Mouse (Mus musculus): ENCODE measurements around the gene Trim17.

Trim17 gene

DNA sequence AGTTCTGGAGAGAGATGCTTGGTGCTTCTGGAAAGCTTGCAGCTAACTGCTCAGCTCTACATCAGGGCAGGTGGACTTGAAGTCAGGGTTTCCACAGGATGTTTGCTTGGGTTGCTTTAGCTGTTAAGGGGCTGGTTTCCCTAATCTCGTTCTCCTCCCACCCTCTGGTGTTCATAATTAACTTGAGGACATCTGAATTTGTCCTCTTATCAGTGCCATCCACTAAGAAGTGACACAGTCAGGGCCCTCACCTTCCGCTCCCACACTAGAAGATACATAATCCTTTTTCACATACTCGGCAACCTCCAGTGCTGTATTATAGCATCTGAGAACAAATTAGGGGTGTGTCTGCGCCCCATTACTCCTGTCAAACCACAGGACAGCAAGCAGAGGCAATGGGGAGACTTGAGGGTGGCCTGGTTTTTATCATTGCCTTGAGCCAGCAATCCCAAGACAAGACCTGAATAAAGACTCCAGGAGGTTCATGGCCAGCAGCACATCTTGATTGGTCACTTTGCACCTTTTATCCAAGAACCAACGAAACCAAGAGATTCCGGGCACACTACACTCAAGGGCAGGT lies 38.7 kb downstream of the Trim17 start:
- DNase-seq, result no peak

DNA sequence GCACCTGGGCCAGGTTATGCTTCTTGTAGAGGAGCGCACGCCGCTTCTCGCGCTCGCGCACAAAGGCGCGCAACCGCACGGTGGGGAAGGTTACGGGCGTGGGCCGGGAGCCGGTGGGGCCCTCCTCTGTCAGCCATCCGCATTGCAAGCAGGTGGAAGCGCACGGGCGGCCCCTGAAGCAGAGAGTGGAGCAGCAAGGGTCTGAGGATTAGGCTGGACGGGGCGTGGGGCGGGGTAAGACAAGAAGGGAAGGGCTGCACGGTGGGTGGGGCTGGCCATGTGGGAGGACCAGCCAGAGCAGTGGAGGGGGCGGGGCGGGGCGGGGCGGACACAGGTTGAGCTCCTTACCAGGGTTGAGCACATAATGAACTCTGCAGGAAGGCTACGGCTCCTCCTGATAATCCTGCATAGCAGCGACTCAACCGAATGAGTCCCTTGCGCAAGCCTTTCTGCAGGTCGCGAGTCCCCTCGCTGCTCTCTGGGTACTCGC lies 39.9 kb downstream of the Trim17 start:
- DNase-seq, result peak; percentile 69 to 88

DNA sequence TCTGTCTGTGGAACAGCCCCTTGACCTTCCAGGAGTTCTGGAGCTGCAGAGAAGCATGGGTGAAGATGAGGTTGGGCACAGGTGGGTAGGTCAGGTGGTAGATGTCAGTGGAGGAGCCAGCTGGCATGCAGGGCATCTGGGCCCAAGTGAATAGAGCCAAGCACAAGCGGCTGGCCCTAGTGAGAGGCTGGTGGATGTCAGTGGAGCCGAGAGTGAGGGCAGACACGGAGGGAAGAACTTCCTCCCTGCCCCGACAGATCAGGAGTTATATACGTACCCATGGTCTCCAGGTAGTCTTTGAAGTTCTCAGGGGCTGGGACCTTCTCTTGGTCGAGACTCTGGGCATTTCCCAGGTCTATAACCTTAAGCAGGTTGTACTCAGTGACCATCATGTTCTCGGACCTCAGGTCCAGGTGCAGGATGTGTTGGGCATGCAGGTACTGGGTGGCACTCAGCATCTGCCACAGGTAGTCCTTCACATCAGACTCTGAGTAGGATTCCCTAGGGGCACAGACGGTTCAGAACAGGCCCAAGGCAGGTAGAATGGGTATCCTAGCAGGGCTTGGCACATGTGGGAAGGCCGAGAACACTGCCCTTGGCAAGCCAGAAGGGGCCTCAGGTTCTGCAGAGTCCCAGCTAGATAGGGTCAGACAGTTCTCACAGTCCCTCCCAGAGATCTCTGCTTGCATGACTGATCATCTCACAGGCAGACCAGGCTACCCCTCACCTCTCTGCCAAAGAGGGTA lies 40.7 kb downstream of the Trim17 start:
- peak in 1 of 2 experiments; percentile 33 for DNase-seq

DNA sequence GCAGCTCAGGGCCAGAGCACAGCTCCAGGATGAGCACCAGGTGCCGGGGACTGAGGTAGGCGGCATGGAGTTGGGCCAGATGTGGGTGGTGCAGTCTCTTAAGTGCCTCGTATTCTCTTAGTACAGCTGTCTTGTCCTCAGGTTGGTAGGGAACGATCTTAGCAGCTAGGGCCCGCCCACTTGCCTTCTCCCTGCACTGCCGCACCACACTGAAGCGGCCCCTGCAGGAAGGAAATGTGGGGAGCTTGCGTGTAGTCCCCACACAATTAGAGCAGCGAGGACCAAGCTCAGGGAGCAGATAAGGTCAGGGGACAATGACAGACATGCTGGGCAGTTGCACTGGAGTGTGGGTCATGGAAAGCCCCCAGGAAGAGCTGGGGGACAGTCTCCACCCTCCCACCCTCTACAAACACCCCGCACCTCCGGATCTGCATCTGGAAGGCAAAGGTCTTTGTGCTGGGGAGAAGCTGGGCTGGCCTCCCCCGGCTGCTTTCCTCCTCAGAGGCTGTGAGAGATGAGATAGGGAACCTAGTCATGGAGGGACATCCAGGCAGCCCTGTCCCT lies 41.4 kb downstream of the Trim17 start:
- peak in 1 of 2 experiments; percentile 26 for DNase-seq

GRCm38 (mm10) chr11:58997541-58997940 lies 43.1 kb downstream of the Trim17 start:
- no peak for DNase-seq

DNA sequence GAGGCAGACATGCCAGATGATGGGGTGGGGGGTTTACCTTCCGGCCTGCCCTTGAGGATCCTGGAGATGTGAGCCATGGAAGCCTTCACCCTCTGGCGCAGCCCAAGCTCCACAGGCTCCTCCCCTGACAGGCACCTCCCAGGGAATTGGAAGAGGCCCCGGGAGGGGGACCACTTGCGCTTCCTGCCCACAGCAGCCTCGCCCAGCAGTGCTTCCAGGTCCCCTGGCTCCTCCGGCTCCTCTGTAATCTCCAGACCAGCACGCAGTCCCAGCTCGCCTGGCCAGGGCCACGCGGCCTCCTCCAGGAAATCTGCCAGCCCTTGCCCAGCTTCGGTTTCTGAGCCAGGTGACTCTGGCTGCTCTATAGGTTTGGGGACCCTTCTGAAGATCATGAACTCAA lies 44.7 kb downstream of the Trim17 start:
- no peak for DNase-seq

- DNase-seq, result no peak
These were observed 45.3 kb downstream of the Trim17 start for GRCm38 (mm10) chr11:58999830-59000229.

DNA sequence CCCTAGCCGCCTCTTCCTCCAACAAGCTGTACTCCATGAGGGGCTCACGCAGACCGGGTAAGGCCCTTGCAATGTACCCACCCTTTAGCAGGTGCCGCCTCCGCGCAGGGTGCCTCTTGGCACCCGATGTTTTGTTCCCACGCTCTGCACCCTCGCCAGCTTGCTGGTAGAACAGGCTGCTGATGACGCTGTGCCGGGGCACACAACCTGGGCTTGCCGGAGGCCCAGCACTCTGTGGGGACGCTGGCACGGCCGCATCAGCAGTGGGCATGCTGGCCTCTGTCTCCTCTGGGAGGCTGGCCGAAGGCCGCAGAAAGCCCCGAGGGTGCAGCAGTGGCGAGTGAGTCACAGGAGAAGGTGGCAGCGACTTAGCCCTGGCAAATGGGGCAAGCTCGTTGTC lies 46.1 kb downstream of the Trim17 start:
- DNase-seq, result peak in 1 of 2 experiments; percentile 25

GRCm38 (mm10) chr11:59002327-59003079 lies 48.0 kb downstream of the Trim17 start:
- DNase-seq, result no peak

DNA sequence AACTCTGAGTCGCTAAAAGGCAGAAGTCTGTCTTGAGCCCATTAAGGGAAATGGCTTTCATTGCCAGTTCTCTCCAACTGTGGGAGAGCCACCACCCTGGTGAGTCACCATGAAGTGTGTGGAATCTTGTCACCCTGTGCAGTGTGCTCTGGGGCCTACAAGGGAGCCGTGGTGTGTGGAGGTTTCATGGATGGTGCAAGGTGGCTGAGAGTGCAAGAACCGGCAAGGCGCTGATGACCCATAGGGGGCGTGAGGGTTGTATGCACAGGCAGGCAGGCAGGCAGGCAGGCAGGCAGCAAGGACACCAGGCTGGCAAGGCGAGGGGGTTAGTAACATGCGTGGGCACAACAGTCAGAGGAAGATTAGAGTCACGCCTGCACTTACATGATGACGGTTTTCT lies 60.6 kb downstream of the Trim17 start:
- peak in 1 of 2 experiments; percentile 37 for DNase-seq

Data from kidney, postnatal 25 days (tissue).